Mouse (Mus musculus): ENCODE measurements at regions not wholly inside any gene's neighbourhood (a gene's known extent, or its start where the extent isn't known, plus 50 kb on each side); places are given as distances from the start of the nearest gene placed in this dataset.
"Not testable (repeated sequence)": the region's sequence is repeated elsewhere in the genome, so short reads cannot be mapped to it uniquely, and the experiment has no call there.

GRCm38 (mm10) chr17:91466822-91467221, 374.0 kb upstream of the Nrxn1 start:
- Histone ChIP-seq H3K4me3 (no peak overlapping the region), H3K27me3 (no peaks in the 10 kb centered on the region), H3K4me1 (replicated peaks) (no peaks in the 10 kb centered on the region), H3K4me2 (no peak overlapping the region), H3K9ac (no peak overlapping the region), H3K9me3 (no peaks in the 10 kb centered on the region), H3K36me3 (no peaks in the 10 kb centered on the region), H3K27ac (no peak overlapping the region)
- 88% methylated on average over 8 of the region's 8 CpGs for WGBS
- ATAC-seq (ENCODE audit: low FRiP score), result no peak

- Histone ChIP-seq H3K4me2 (no peak overlapping the region), H3K27me3 (no peaks in the 10 kb centered on the region), H3K4me1 (replicated peaks) (no peaks in the 10 kb centered on the region), H3K36me3 (no peaks in the 10 kb centered on the region), H3K9ac (no peak overlapping the region), H3K4me3 (no peak overlapping the region), H3K9me3 (no peaks in the 10 kb centered on the region), H3K27ac (no peak overlapping the region)
- ATAC-seq (ENCODE audit: low FRiP score), result no peak
Measured at GRCm38 (mm10) chr17:91451711-91452110, 358.8 kb upstream of the Nrxn1 start.

DNA sequence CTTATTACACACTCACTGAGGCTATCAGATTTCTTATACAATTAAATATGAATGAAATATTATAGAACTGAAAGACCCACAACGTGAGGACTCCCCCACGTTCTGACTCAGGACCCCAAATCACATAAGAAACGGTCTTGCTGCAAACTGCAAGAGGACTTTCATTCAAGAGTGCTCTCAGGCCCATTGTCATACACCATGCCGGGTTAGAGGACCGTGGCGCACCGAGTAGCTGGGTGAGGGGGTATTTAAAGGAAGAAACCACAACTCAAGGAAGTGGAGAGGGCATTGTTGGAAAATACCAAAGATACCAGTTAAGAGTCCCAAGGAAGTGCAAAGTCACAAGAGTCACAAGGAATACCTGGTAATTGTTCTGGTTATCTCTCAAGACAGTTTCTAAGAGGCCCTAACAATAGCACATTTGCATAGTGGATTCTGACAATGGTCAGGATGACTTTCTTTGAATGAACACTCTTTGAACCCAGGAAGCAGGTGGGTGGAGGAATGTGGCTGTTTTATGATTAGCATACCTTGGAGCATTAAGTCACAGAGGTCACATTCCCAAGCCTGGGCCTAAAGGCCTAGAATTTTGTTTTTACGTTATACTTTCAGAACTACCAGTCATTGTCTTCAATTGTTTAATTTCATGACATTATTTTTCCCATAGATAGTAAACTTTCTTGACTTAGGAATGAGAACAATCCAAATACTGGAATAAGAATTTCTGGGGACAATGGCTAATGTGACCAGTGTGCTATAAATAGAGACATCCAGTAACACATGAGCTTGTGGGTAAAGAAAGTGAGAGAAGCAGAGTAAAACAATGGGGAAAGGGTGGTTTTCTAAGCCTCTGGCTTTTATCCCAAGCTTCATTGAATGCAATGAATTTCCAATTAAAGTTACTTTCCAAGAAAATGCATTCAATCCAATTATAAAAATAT, 339.2 kb upstream of the Nrxn1 start:
- 92% methylated on average over 8 of the region's 8 CpGs for WGBS
- H3K4me2 ChIP-seq; H3K4me3 ChIP-seq; H3K27me3 ChIP-seq; ATAC-seq (ENCODE audit: low FRiP score); H3K27ac ChIP-seq; H3K9me3 ChIP-seq; H3K36me3 ChIP-seq; H3K9ac ChIP-seq; H3K4me1 ChIP-seq (replicated peaks): not testable (repeated sequence)

DNA sequence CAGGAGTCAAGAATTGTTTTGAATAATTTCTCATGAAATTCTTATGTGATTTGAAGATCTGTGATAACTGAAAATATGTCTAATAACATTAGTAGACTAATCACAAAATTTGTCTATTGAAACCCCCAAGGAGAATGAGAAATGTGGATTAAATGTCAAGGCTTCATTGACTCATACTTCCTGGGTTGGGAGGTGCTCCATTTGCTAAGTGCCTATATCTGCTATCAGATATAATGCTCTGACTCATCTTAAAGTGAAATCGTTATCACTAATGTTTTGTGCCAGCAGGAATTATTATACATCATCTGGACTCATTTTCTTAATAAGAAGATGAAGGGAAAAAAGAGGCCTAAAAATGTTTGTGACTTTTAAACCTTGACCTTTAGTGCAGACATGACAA, 337.5 kb upstream of the Nrxn1 start:
- H3K36me3 ChIP-seq, result no peaks in the 10 kb centered on the region
- no peak overlapping the region for H3K4me2 ChIP-seq
- no peak overlapping the region for H3K9ac ChIP-seq
- H3K27ac ChIP-seq, result no peak overlapping the region
- H3K4me1 ChIP-seq (replicated peaks), result no peaks in the 10 kb centered on the region
- H3K4me3 ChIP-seq, result no peak overlapping the region
- no peak for ATAC-seq (ENCODE audit: low FRiP score)
- no peaks in the 10 kb centered on the region for H3K27me3 ChIP-seq
- no peaks in the 10 kb centered on the region for H3K9me3 ChIP-seq
- WGBS, result 86% methylated on average over 1 of the region's 1 CpGs

DNA sequence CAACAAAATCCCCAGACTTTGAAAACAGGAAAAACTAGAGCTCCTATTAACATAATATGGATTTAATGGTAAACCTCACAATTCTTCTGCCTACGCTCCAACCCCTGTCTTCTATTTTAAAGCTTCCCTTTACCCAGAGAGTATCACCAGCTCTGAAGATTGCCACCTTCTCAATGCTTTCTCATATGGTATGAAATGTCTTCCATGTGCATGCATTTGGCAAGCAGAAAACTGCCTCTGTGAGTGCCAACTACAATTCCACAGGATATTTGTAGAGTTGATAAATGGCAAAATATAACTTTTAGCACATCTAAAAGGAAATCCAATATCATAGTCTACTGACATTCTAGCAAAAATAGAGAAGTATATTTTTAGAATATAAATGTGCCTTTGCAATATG, 332.2 kb upstream of the Nrxn1 start:
- Histone ChIP-seq H3K9me3 (no peaks in the 10 kb centered on the region), H3K9ac (no peak overlapping the region), H3K4me3 (no peak overlapping the region), H3K4me1 (replicated peaks) (no peaks in the 10 kb centered on the region), H3K4me2 (no peak overlapping the region), H3K36me3 (no peaks in the 10 kb centered on the region), H3K27ac (no peak overlapping the region), H3K27me3 (no peaks in the 10 kb centered on the region)
- 90% methylated on average over 1 of the region's 1 CpGs for WGBS
- ATAC-seq (ENCODE audit: low FRiP score), result no peak

- H3K4me3 ChIP-seq, result no peak overlapping the region
- H3K9me3 ChIP-seq, result no peaks in the 10 kb centered on the region
- H3K27ac ChIP-seq, result no peak overlapping the region
- no peaks in the 10 kb centered on the region for H3K27me3 ChIP-seq
- H3K4me2 ChIP-seq, result no peak overlapping the region
- no peaks in the 10 kb centered on the region for H3K4me1 ChIP-seq (replicated peaks)
- no peaks in the 10 kb centered on the region for H3K36me3 ChIP-seq
- 75% methylated on average over 1 of the region's 1 CpGs for WGBS
- no peak overlapping the region for H3K9ac ChIP-seq
- no peak for ATAC-seq (ENCODE audit: low FRiP score)
Measured at GRCm38 (mm10) chr17:91418582-91418981, 325.7 kb upstream of the Nrxn1 start.

GRCm38 (mm10) chr17:91390969-91391764, 298.3 kb upstream of the Nrxn1 start:
- no peak overlapping the region for H3K4me3 ChIP-seq
- H3K9me3 ChIP-seq, result no peaks in the 10 kb centered on the region
- H3K4me2 ChIP-seq, result no peak overlapping the region
- no peaks in the 10 kb centered on the region for H3K36me3 ChIP-seq
- WGBS, result 94% methylated on average over 2 of the region's 2 CpGs
- no peak overlapping the region for H3K27ac ChIP-seq
- no peaks in the 10 kb centered on the region for H3K27me3 ChIP-seq
- no peak overlapping the region for H3K9ac ChIP-seq
- ATAC-seq (ENCODE audit: low FRiP score), result no peak
- H3K4me1 ChIP-seq (replicated peaks), result no peaks in the 10 kb centered on the region

- H3K36me3 ChIP-seq; H3K4me2 ChIP-seq; H3K4me1 ChIP-seq (replicated peaks); H3K9ac ChIP-seq; H3K27ac ChIP-seq; H3K9me3 ChIP-seq; H3K27me3 ChIP-seq; ATAC-seq (ENCODE audit: low FRiP score); H3K4me3 ChIP-seq: not testable (repeated sequence)
- 85% methylated on average over 9 of the region's 9 CpGs for WGBS
Measured at GRCm38 (mm10) chr17:91389937-91390623, 297.2 kb upstream of the Nrxn1 start.

- Histone ChIP-seq H3K4me1 (replicated peaks) (no peaks in the 10 kb centered on the region), H3K9me3 (no peaks in the 10 kb centered on the region), H3K9ac (no peak overlapping the region), H3K36me3 (no peaks in the 10 kb centered on the region), H3K4me2 (no peak overlapping the region), H3K27me3 (no peaks in the 10 kb centered on the region), H3K27ac (no peak overlapping the region), H3K4me3 (no peak overlapping the region)
- no peak for ATAC-seq (ENCODE audit: low FRiP score)
- 89% methylated on average over 3 of the region's 3 CpGs for WGBS
Measured at GRCm38 (mm10) chr17:91388521-91388920, 295.6 kb upstream of the Nrxn1 start.

GRCm38 (mm10) chr17:91388039-91388438, 295.2 kb upstream of the Nrxn1 start:
- 95% methylated on average over 2 of the region's 2 CpGs for WGBS
- no peak for ATAC-seq (ENCODE audit: low FRiP score)

DNA sequence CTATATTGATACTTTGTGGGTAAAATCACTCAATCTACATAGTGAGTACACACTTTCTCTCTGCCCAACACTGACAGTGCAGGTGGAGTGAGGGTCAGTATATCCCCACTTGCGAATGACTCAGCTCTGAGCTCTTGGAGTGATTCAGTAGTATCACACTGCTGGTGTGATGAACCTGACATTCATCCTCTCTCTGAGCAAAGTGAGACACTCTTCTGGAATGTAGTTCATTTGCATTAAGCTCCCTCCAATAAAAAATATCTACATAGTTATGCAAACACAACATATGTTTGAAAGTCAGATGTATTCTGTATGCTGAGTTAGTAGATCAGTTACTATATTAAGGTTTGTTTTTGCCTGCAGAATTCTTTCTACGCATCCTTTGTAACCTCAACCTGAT, 293.1 kb upstream of the Nrxn1 start:
- no peaks in the 10 kb centered on the region for H3K27me3 ChIP-seq
- no peak overlapping the region for H3K27ac ChIP-seq
- no peaks in the 10 kb centered on the region for H3K4me1 ChIP-seq (replicated peaks)
- no peak overlapping the region for H3K4me3 ChIP-seq
- 83% methylated on average over 2 of the region's 2 CpGs for WGBS
- H3K9me3 ChIP-seq, result no peaks in the 10 kb centered on the region
- H3K4me2 ChIP-seq, result no peak overlapping the region
- H3K9ac ChIP-seq, result no peak overlapping the region
- no peaks in the 10 kb centered on the region for H3K36me3 ChIP-seq
- no peak for ATAC-seq (ENCODE audit: low FRiP score)

More at GRCm38 (mm10) chr17:91388039-91388438, 295.2 kb upstream of the Nrxn1 start:
- H3K36me3 ChIP-seq, result no peaks in the 10 kb centered on the region
- no peaks in the 10 kb centered on the region for H3K27me3 ChIP-seq
- H3K9ac ChIP-seq, result no peak overlapping the region
- H3K4me2 ChIP-seq, result no peak overlapping the region
- H3K9me3 ChIP-seq, result no peaks in the 10 kb centered on the region
- no peaks in the 10 kb centered on the region for H3K4me1 ChIP-seq (replicated peaks)
- H3K4me3 ChIP-seq, result no peak overlapping the region
- H3K27ac ChIP-seq, result no peak overlapping the region

DNA sequence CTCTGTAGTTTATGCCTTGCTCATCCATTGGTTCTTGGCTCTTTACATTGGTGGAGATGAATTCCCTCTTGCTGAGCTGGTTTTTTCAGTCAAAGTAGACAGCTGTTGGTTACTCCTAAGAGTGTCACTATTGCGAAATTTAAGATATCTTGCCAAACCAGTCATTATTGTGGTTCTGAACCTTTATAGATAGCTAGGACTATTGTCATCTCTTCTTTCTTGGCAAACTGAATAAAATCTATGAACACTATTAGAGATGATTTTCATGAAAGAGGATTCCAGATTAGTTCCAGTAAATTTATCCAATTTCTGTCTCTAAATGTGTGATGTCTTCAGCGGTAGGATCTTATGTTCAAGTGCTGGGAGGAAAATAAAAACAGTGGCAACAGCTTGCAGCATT, 275.3 kb upstream of the Nrxn1 start:
- 92% methylated on average over 2 of the region's 2 CpGs for WGBS

More for the DNA sequence above, 275.3 kb upstream of the Nrxn1 start:
- Histone ChIP-seq H3K4me3 (no peak overlapping the region), H3K27me3 (no peaks in the 10 kb centered on the region), H3K27ac (no peak overlapping the region), H3K9me3 (no peaks in the 10 kb centered on the region), H3K4me1 (replicated peaks) (no peaks in the 10 kb centered on the region), H3K4me2 (no peak overlapping the region), H3K9ac (no peak overlapping the region), H3K36me3 (no peaks in the 10 kb centered on the region)
- ATAC-seq (ENCODE audit: low FRiP score), result no peak
